Mouse (Mus musculus) kidney, postnatal 25 days (tissue): ENCODE results near the gene Rpl24.
"Not testable (repeated sequence)": the region's sequence is repeated elsewhere in the genome, so short reads cannot be mapped to it uniquely, and the experiment has no call there.

ENCODE experiments used
- DNase-seq, 2 experiments: peaks; one replicate each; pipeline ENCODE4 v3.0.0; 2021; ENCODE audit warnings: mixed read lengths in 2 of 2

Gene Rpl24

DNA sequence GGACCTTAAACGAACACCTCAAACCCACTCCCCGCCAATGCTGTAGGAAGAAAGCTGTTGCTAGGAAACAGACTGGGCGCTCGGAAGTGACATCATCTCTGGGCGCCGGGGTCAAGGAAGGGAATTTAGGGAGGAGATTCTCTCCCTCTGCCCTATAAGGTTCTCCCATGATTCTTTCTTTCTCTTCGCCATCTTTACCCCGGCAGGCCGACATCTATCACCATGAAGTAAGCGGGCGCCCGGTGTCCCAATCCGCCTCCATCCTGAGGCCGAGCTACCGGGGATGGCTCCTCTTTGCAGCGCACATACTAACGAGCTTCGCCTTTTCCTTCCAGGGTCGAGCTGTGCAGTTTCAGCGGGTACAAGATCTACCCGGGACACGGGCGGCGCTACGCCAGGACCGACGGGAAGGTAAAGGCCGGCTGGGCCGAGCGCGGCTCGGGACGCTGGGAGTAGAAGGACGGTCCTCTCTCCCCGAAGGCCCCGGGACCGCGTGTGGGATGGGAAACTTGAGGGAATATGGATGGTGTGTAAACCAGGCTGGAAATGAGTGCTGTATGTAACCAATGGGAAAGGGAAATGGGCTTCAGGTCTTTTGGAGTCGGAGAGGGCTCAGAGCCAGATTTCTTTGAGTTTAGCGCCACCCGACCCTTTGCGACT is at the start of gene Rpl24:
Gene Rpl24 (plus strand): TSS at position 64 of the 660 bp plus-strand sequence.
- DNase-seq = peak; percentile 96 to 97

DNA sequence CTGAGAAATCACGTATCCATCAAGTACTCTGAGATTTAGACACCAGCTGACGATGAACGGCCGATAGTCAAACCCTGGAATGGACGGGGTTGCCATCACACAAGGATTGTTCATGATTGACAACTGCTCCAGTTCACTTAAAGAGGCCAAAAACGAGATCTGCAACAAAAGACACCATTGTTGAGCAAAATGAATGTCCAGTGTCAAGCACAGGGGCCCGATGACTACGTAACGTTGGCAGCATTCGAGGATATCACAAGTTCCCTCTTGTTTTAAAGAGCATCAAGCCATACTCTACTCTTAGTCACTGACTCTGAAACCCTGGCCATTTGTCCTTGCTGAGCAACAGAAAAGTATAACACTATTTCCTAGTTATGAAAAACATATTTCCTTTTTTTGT is 44.0 kb upstream of the Rpl24 start:
- DNase-seq = no peak

DNA sequence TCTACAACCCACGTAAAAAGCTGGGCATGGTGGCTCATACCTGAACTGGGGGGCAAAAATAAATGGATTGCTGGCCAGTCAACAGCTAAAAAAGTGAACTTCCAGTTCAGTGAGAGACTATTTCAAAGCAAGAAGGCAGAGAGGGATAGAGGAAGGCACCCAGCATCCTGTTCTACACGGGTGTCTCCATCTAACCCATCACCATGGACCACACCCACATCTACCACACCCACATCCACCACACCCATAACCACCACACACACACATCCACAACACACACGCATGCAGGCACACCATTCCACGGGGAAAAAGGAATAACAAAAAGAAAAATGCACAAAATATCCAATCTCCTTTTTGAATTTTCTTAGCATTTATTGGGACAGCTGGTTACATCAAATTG is 42.1 kb upstream of the Rpl24 start:
- no peak for DNase-seq

DNA sequence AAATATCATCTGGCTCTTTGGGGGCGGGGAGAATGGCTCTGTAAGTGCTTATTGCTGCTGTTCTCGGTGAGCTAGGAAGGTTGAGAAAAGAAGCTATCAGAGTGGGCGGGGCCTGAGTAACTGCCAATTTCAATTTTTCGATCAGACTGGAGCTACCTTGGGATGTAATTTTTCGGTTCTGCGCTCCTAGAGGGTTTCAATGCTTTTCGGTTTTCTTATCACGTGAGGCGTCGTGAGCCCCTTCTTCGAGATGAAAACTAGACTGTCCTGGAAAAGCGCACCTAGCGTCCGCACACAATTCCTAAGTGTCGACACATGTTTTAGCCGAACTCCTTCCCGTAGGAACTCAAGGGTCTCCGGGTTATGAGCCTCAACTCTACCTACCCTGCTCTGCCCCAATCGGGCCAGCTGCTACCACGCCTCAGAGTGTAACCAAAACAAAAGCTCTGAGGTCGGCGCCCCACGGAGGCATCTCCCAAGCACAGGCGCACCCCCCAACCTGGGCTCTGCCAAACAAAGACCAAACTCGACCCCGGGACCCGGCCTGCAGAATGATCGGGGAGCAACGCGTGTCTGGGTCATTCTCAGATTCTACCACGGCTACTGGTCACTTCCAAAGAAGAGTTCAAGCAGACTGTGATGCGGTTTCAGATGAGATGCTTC is 32.3 kb upstream of the Rpl24 start:
- peak; percentile 37 to 51 for DNase-seq

DNA sequence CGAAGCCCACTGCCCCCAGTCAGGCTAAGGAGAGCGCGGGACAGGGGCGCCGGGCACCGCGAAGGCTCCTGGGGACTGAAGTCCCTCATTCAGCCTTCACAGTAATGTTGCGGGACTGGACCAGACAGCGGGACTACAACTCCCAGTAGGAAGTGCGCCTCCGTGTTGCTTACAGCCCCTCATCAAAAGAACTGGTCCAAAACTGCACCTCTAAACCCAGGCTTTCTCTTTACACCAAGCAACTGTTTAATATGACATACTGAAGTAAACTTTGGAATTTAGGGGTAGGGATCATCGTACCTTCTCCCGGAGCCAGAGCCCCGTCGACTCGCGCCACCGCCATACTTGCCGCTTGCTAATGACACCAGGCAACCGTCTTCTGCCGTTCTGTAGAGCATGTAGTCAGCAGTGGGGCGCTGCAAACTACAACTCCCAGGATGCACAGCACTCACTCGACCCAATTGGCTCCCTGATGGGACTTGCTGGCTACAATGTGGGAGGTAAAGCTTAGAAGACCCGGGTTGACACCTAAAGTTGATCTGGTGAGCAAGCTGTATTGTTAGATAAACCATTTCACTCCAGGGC is 31.5 kb upstream of the Rpl24 start, which contains the start of gene Cep97:
Gene Cep97 (minus strand): TSS at position 403 of the 585 bp plus-strand sequence.
- DNase-seq = peak; percentile 90 to 96

DNA sequence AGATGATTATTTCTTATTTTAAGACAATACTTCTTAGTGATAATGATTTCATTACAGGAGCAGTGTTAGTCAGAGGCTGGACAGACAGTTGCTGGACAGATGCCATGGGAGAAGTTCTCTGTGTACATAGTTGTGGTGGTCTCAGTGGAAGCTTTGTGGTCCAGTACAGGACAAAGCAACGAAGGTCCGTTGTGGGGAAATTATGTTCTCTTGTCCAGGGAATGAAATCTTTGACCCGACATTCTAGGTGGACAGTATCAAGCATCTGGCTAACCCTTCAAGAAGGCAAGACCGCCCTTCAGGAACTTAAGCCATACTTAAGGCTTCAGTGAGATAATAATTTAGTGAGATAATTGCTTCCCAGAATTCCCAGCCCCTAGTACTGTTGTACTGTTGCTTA is 27.3 kb upstream of the Rpl24 start:
- DNase-seq = no peak

DNA sequence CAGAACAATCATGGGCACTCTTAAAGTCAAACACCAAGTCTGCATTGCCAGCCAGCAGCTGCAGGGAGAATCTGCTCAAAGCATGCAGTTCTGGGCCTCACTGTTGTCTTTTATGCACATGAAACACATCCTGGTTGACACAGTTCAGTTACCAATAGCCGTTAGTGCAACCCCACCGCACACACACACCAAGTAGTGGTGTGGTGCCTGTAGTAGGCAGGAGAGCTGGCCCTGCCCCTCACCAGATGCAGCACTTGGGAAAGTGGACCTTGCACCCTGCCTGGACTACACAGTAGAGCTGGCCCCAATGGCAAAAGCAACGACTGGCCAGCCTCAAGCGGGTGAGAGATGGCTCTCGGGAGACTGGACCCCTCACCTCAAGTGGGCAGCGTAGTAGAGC is 26.4 kb upstream of the Rpl24 start:
- DNase-seq = peak; percentile 30 to 65

DNA sequence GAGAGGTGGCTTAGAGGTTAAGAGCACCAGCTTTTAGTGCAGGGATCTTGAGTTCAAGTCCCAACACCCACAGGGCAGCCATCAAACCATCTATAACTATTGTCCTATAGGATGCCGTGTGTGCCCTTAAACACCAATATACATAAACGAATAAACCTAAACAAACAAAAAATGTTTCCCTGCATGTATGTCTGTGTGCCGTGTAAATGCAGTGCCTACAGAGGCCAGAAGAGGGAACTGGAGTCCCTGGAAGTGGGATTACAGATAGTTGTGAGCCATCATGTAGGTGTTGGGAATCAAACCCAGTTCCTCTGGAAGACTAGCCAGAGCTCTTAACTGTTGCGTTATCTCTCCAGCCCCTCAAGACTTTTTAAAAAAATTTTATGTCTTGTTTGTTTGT is 25.3 kb upstream of the Rpl24 start:
- DNase-seq = no peak

DNA sequence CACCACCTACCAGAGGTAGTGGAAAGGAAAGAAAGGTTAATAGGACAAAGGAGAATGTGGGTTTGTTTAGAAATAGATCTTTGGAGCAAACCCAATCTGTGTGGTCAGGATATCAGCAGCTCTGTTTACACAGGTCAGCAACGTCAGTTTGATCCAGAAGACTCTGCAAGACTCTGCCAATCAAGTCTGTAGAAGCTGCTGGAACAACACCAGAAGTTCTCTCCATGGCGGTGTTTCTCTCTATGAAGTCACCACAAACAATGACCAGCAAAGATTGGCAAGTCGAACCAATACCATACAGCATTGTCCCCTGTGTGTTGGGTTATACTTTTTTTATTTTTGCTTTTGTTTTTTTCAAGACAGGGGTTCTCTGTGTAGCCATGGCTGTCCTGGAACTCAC is 18.8 kb upstream of the Rpl24 start:
- no peak for DNase-seq

DNA sequence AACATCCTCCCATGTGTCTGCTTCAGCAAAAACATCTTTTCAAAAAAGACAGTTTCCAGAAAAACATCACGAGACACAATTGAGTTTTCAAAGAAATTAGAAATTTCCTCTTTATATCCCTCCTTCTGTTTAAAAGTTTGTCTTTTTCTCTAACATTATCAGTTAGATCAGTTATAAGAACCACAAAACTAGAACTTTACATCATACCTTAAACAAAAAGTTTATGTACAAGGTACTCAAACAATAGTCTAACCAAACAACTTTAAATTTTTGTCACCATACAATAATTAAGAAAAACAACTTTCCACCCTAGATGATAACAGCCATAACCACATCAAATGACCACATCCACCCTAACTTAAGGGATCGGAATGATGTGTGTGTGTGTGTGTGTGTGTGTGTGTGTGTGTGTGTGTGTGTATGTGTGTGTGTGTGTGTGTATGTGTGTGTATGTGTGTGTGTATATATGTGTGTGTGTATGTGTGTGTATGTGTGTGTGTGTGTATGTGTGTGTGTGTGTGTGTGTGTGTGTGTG is 18.1 kb upstream of the Rpl24 start:
- DNase-seq = not testable (repeated sequence)

DNA sequence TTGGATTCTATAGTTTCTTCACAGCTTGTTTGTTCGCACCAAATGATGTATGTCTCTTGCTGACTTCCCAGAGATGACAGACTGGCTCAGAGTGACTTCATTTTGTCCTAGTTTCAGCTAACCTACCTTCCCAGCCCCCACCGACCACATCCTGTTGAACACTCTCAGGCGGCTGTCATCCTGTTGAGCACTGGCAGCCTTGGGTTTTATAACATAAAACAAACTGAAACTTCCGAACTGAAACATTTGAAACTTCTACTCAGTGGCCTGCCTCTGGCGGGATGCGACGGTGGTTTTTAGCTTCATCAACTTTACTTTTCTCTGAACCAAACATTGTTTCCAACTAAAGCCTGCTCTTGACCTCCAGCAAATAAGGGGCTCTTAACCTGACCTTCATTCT is 17.1 kb upstream of the Rpl24 start:
- DNase-seq = peak; percentile 27 to 41

DNA sequence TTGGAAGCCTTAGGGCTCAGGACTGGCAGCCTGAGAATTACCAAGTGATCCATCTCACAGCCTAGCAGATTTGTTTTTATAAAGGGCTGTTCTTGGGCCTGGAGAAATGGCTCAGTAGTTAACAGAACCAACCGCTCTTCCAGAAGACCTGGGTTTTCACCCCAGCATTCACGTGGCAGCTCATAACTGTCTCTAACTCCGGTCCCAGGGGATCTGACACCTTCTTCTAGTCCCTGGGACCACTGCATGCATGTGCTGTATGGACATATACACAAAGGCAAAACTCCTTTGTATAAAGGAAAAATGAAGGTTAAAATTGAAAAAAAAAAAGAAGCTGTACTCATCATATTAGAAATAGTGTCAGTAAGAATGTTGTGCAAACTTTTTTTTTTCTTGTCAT is 15.6 kb upstream of the Rpl24 start:
- DNase-seq = no peak

DNA sequence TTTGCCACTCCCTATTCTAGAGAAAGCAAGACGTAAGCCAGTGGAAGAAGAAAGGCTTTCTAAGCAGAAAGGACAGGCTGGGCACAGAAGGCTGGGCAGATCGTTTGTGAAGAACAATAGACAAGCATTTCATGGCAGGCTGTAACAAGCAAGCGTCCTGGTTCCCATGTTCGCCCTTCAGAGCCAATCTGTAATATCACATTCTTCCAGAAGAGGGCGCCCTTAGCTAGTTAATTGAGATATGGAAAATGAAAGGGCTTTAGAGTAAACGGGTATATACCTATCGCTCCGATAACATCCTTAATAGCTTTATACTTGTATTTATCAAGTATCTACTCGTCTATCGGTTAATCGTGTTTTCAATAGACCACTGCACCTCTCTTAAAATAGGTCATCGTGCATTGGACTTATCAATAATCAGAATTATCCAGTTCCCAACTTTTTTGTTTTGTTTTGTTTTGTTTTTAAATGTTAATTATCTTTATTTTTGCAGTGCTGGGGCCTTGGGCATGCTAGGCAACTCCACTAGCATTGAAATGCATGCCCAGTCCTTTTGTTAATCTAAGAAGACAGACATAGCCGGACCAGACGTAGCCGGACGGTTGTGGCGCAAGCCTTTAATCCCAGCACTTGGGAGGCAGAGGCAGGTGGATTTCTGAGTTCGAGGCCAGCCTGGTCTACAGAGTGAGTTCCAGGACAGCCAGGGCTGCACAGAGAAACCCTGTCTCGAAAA is 15.0 kb upstream of the Rpl24 start:
- DNase-seq = peak in 1 of 2 experiments; percentile 91

DNA sequence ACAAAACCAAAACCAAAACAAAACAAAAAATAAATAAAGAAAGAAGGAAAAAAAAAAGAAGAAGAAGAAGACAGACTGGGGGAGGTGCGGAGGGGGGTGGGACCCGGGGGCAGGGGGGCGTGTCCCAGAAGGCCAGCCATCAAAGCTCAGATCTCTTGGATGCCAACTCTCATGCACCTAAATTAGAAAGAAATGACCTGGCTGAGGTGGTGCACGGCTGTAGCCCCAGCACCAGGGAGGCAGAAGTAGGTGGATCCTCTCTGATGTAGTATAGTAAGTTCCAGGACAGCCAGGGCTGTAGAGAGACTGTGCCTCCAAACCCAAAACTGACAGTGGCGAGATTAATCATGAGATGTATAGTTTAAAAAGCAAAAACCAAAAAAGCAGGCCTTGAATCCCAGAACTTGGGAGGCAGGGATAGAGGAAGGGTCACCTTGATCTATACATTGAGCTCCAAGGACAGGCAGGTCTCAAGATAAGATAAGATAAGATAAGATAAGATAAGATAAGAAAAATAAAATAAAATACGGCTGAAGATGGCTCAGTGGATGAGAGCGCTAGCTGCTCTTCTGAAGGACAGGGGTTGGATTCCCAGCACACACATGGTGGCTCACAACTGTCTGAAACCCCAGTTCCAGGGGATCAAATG is 14.3 kb upstream of the Rpl24 start:
- no peak for DNase-seq

DNA sequence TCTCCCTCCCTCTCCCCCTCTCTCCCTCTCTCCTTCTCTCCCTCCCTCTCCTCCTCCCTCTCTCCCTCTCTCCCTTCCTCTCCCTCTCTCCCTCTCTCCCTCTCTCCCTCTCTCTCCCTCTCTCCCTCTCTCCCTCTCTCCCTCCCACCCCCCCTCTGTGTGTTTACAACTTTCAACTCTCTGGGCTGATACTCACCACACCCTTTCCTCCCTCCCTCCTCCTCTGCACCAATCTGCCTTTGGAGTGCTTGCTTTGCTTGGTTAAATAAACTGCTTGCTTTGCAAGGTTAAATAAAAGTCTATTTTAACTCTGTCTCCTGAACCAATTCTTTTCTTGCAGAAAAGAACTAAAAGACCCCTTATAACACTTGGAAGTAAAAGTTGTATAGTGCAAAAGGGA is 13.3 kb upstream of the Rpl24 start:
- DNase-seq = no peak

DNA sequence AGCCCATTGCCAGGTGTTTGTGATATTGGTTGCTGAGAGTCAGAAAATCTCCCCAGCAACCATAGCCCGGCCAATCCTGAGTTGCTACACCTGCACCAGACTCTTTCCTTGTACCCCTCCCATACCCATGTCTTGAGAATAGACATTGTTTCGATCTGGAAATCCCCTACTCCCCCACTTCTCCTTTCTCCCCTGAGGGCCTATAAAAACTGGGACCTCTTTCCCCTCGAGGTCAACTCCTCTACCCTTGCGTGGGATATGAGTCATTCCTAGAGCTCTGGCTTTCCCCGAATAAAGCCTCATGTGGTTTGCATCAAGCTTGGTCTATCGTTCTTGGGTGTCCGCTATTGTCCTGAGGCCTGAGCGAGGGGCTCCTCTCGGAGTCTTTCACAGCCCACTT is 11.9 kb upstream of the Rpl24 start:
- DNase-seq = not testable (repeated sequence)

DNA sequence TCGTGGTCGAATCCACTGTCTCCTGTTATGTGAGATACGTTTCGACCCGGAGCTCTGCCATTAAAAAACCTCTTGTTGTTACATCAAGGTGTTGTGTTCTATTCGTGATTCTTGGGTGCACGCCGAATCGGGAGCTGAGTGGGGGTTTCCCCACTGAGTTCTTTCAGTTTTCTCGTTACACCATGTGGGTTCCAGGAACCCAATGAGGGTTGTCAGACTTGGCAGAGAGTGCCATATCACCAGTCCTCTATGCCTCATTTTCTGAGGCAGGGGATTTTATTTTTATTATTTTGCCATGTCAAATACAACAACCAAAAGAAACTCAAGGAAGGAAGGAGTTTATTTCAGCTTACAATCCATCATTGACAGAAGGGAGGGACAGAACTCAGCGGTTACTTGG is 3.0 kb upstream of the Rpl24 start:
- not testable (repeated sequence) for DNase-seq

DNA sequence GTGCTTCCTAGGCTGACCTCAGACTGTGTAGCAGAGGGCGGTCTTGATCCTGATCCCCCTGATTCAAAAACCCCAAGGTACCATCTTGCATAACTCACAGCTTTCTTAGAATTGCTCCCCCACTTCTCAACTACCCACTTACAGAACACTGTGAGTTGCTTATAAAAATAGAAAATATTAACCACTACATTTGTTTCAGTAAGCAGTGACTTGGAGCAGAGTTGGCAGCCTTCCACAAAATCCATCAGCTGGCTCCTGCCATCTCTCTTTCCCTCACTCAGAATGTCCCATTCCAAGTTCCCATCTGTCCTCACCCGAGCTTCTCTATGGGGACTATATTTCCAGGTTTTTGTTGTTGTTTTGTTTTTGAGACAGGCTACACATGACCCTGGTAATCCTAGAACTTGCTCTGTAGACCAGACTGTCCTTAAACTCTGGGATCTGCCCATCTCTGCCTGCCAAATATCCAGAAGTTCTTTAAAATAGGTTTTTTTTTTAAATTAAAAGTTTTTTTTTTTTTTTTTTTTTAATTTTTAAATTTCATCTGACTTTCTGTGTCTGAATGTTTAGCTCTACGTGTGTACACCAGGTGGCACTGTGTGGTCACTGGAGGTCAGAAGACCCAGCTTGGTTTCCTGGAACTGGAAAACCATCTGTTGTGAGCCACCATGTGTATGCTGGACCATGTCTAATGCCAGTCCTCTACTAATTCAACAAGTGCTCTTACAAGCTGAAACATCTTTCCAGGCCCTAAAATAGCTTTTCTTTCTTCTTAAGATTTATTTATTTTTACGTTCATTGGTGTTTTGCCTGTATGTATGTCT is 1.7 kb upstream of the Rpl24 start:
- DNase-seq = peak; percentile 68

DNA sequence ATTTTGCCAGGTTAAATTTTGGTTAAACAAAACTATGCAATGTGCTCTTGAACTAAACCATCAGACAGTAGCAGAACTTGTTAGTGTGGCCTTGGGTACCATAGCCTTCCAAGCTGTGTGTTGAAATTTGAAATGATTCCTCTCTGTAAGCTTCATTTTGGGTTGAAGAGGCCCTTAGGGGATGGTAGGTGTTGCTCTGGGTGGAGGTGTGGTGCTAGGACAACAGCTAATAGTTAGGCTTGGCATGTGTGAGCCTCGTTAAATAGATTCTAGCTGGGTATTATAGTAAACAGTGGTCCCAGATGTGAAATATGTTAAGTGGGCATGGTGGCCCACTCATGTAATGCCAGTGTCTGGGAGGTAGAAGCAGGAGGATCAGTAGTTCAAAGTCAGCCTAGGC is 1.1 kb downstream of the Rpl24 start:
- no peak for DNase-seq

DNA sequence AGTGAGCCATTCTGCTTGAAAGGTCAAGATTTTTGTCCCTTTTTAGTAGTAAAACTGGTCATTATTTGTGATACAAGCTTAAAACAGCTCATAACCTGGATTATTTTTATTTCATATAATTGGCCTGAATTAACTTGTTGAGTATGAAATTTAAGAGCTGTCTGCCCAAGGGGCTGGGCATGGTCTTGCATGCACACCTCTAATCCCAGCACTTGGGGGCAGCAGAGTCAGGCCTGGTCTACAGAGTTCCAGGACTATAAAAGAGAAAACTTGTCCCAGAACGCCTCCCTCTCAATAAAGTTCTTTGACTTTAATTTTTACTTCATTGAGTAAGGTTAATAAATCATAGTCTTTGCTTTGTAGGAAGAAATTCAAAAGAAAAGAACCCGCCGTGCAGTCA is 3.1 kb downstream of the Rpl24 start:
- peak; percentile 45 to 51 for DNase-seq

DNA sequence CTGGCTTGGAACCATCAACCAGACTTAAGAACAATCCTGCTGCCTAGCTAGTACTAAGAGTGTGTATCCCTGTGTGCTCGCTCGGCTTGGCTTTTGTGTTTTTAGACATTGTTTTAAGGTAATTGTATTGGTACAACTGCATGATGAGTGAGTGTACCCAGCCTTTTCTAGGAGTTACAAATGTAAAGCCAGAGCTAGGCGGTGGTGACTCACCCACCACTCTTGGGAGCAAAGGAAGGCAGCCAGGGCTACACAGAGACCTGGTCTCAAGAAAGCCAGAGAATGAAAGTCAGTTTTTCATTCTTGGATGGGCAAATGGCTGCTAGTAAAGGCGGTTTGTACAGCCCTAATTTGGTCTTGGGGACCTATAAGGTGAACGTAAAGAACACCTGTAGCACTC is 4.3 kb downstream of the Rpl24 start:
- DNase-seq = no peak
